Mouse (Mus musculus) CH12.LX (cell line): ENCODE data around the gene Lmf1.

ENCODE experiments used
- MAX ChIP-seq: IDR thresholded peaks from 2 replicates; pipeline ENCODE4 v1.6.1; 2011; ENCODE audit warnings: low read length, improper control_type of control experiment
- POLR2A ChIP-seq: IDR thresholded peaks from 2 replicates; pipeline ENCODE4 v1.6.1; 2011; ENCODE audit warnings: low read depth, mild to moderate bottlenecking, improper control_type of control experiment, low read length

GRCm38 (mm10) chr17:25656142-25656825, 77.4 kb downstream of the Lmf1 start:
- no peak for TF ChIP-seq MAX
- TF ChIP-seq POLR2A: no peak
